In genomic region chr12:56020547-56020946, GRCm38 (mm10) we compare ENCODE assay signal across 24 mouse cellular contexts.
A peak's percentile ranks its signal among the peaks of the same experiment; 100 is the strongest.
DNase-seq lines count a peak whose midpoint lies in the region; ATAC-seq and TF ChIP-seq lines count a peak whose summit lies in the region.
"Had no signal": no experiment of that assay in that cellular context is flagged by ENCODE, and none has a peak within 500 bp of the region (broad histone marks: within the 10 kb centered on the region; RNA-seq: fewer than 3 reads in every experiment).

No protein-coding gene starts in this region.

- H3K79me2 ChIP-seq in CH12.LX (replicated peaks; ENCODE audit: control insufficient read depth, extremely low read depth, insufficient read depth, poor library complexity, severe bottlenecking), result no peaks in the 10 kb centered on the region

- no peak overlapping the region for H3K4me3 ChIP-seq in forebrain, embryonic 14.5 days (ENCODE audit: low read depth, low read length)
- H3K4me3 ChIP-seq in forebrain, embryonic 10.5 days, result no peak overlapping the region
- H3K4me3 ChIP-seq in CH12.LX (replicated peaks in 1 of 3; ENCODE audit: low read depth in 2 of 3, low read length in 2 of 3, poor library complexity in 1 of 3), result no peak overlapping the region
- no peak overlapping the region for H3K4me3 ChIP-seq in midbrain, embryonic 15.5 days
- H3K4me3 ChIP-seq: embryonic facial prominence, embryonic 10.5 days; embryonic facial prominence, embryonic 13.5 days; erythroblast, embryonic 14.5 days; forebrain, embryonic 15.5 days; gastrocnemius, adult 2 months; hindbrain, embryonic 12.5 days; hindbrain, embryonic 15.5 days had no signal

- no peak for TF ChIP-seq EP300 in CH12.LX (IDR thresholded peaks at IDR 0.05; ENCODE audit: low read length)

- no peak overlapping the region for H3K9ac ChIP-seq in forebrain, embryonic 14.5 days (ENCODE audit: low read length)
- no peak overlapping the region for H3K9ac ChIP-seq in CH12.LX (ENCODE audit: insufficient read depth, low read depth)
- H3K9ac ChIP-seq in midbrain, embryonic 15.5 days, result no peak overlapping the region
- H3K9ac ChIP-seq: embryonic facial prominence, embryonic 13.5 days; forebrain, embryonic 15.5 days; hindbrain, embryonic 12.5 days; hindbrain, embryonic 15.5 days had no signal

- in situ Hi-C loops in CH12.LX (cut with MboI; ENCODE audit: low pct_ligation_motif_present, low pct_unique_long_range_greater_than_20kb, low sequenced_read_pairs), result no loop called here

- peak; percentile 12; the same call in 1 of the 2 replicates for ATAC-seq in forebrain, embryonic 14.5 days
- peak; percentile 69; the same call in 1 of the 2 replicates for ATAC-seq in midbrain, embryonic 15.5 days (replicated peaks)
- no peak for ATAC-seq in megakaryocyte-erythroid progenitor cell, adult 5-6 weeks (replicated peaks; ENCODE audit: low FRiP score, low TSS enrichment, poor library complexity, severe bottlenecking)
- ATAC-seq: activated CD4-positive, CD25-positive, alpha-beta regulatory T cell, adult 4 months; CD4-positive, CD25-positive, alpha-beta regulatory T cell, adult 4 months; forebrain, embryonic 15.5 days had no signal

- H3K27me3 ChIP-seq in forebrain, embryonic 14.5 days (replicated peaks; ENCODE audit: control insufficient read depth, insufficient read depth, low read length), result 0 out of 2 replicates have a peak, but pooled peaks cover 3% of the 10 kb centered on the region
- peaks cover 22% of the 10 kb centered on the region; the same call in 1 of the 2 replicates for H3K27me3 ChIP-seq in forebrain, embryonic 10.5 days (ENCODE audit: poor library complexity, severe bottlenecking)
- H3K27me3 ChIP-seq in CH12.LX (replicated peaks), result no peaks in the 10 kb centered on the region
- no peaks in the 10 kb centered on the region for H3K27me3 ChIP-seq in midbrain, embryonic 15.5 days (replicated peaks)
- H3K27me3 ChIP-seq: embryonic facial prominence, embryonic 13.5 days; forebrain, embryonic 15.5 days; hindbrain, embryonic 12.5 days; hindbrain, embryonic 15.5 days had no signal

- peaks cover 2% of the 10 kb centered on the region; the same call in 1 of the 2 replicates for H3K4me1 ChIP-seq in forebrain, embryonic 14.5 days (ENCODE audit: control insufficient read depth, insufficient read depth, low read length)
- peaks cover 35% of the 10 kb centered on the region for H3K4me1 ChIP-seq in forebrain, embryonic 10.5 days
- peaks cover 0 to 4% of the 10 kb centered on the region in 2 experiments; a peak in 1 of 4 replicates for H3K4me1 ChIP-seq in CH12.LX (ENCODE audit: control insufficient read depth in 1 of 2, insufficient read depth in 2 of 2)
- H3K4me1 ChIP-seq in midbrain, embryonic 15.5 days, result peaks cover 10% of the 10 kb centered on the region; the same call in 1 of the 2 replicates
- H3K4me1 ChIP-seq: embryonic facial prominence, embryonic 13.5 days; forebrain, embryonic 15.5 days; hindbrain, embryonic 12.5 days; hindbrain, embryonic 15.5 days had no signal

- TF ChIP-seq RAD21 in CH12.LX (IDR thresholded peaks at IDR 0.05; ENCODE audit: low read depth, low read length), result no peak

- no peaks in the 10 kb centered on the region for H3K9me3 ChIP-seq in forebrain, embryonic 14.5 days (replicated peaks; ENCODE audit: control insufficient read depth, low read length)
- no peaks in the 10 kb centered on the region for H3K9me3 ChIP-seq in forebrain, embryonic 10.5 days
- no peaks in the 10 kb centered on the region for H3K9me3 ChIP-seq in CH12.LX (replicated peaks; ENCODE audit: low read length)
- no peaks in the 10 kb centered on the region for H3K9me3 ChIP-seq in midbrain, embryonic 15.5 days
- H3K9me3 ChIP-seq: embryonic facial prominence, embryonic 10.5 days; embryonic facial prominence, embryonic 13.5 days; forebrain, embryonic 15.5 days; hindbrain, embryonic 12.5 days; hindbrain, embryonic 15.5 days had no signal

- no peaks in the 10 kb centered on the region for H3K36me3 ChIP-seq in forebrain, embryonic 14.5 days (ENCODE audit: control insufficient read depth, insufficient read depth, low read length)
- no peaks in the 10 kb centered on the region for H3K36me3 ChIP-seq in forebrain, embryonic 10.5 days (replicated peaks)
- H3K36me3 ChIP-seq in CH12.LX (replicated peaks in 1 of 2; ENCODE audit: control insufficient read depth in 1 of 2, insufficient read depth in 1 of 2, low read length in 1 of 2), result no peaks in the 10 kb centered on the region
- H3K36me3 ChIP-seq in midbrain, embryonic 15.5 days (replicated peaks), result no peaks in the 10 kb centered on the region
- H3K36me3 ChIP-seq: embryonic facial prominence, embryonic 10.5 days; embryonic facial prominence, embryonic 13.5 days; forebrain, embryonic 15.5 days; hindbrain, embryonic 12.5 days; hindbrain, embryonic 15.5 days had no signal

- 4% methylated on average over 1 of the region's 1 CpGs for WGBS in forebrain, embryonic 14.5 days
- 10% methylated on average over 1 of the region's 1 CpGs for WGBS in forebrain, embryonic 10.5 days
- 0% methylated on average over 1 of the region's 1 CpGs for WGBS in midbrain, embryonic 15.5 days

- dilution Hi-C loops in CH12.LX (cut with MboI; ENCODE audit: extremely low pct_ligation_motif_present, extremely low pct_unique_long_range_greater_than_20kb, low sequenced_read_pairs), result no loop called here

- no peak for TF ChIP-seq CTCF in CH12.LX (conservative IDR thresholded peaks at IDR 0.05 in 1 of 2, IDR thresholded peaks at IDR 0.05 in 1 of 2; ENCODE audit: low read depth in 2 of 2, low read length in 2 of 2)
- no peak for TF ChIP-seq CTCF in brain, embryonic 14.5 days (IDR thresholded peaks at IDR 0.05; ENCODE audit: borderline replicate concordance, extremely low read depth, insufficient read depth, insufficient read length)

- DNase-seq in forebrain, embryonic 14.5 days (ENCODE audit: low spot score), result peak; percentile 31
- no peak for DNase-seq in forebrain, embryonic 10.5 days (ENCODE audit: extremely low spot score, low spot score)
- DNase-seq in CH12.LX (ENCODE audit: extremely low read depth), result no peak
- peak; percentile 78 for DNase-seq in brain, embryonic 14.5 days (ENCODE audit: low read depth)
- DNase-seq in ovary, postnatal 10 days (ENCODE audit: low spot score), result no peak
- DNase-seq: adrenal gland, adult 8-10 months; adrenal gland, postnatal 25 days; cerebellum, adult 18-20 months; cerebellum, adult 9-10 months; cerebellum, postnatal 14 days; gastrocnemius, adult 2 months; gastrocnemius, postnatal 14 days; heart, adult 11 months had no signal

- TF ChIP-seq POLR2A in CH12.LX (IDR thresholded peaks at IDR 0.05; ENCODE audit: low read depth, low read length), result no peak
- no peak for TF ChIP-seq POLR2A in brain, embryonic 14.5 days (IDR thresholded peaks at IDR 0.05; ENCODE audit: borderline replicate concordance, extremely low read depth, insufficient read depth, insufficient read length, poor library complexity, severe bottlenecking)

- no peak overlapping the region for H3K27ac ChIP-seq in forebrain, embryonic 14.5 days (ENCODE audit: low read depth, low read length)
- no peak overlapping the region for H3K27ac ChIP-seq in forebrain, embryonic 10.5 days
- no peak overlapping the region for H3K27ac ChIP-seq in CH12.LX (ENCODE audit: insufficient read depth, low read depth)
- H3K27ac ChIP-seq in midbrain, embryonic 15.5 days, result no peak overlapping the region
- H3K27ac ChIP-seq: embryonic facial prominence, embryonic 10.5 days; embryonic facial prominence, embryonic 13.5 days; forebrain, embryonic 15.5 days; gastrocnemius, adult 2 months; hindbrain, embryonic 12.5 days; hindbrain, embryonic 15.5 days had no signal

- H3K4me2 ChIP-seq in forebrain, embryonic 14.5 days (ENCODE audit: low read length), result no peak overlapping the region
- no peak overlapping the region for H3K4me2 ChIP-seq in CH12.LX (ENCODE audit: insufficient read depth, low read depth, poor library complexity, severe bottlenecking)
- no peak overlapping the region for H3K4me2 ChIP-seq in midbrain, embryonic 15.5 days
- H3K4me2 ChIP-seq: embryonic facial prominence, embryonic 13.5 days; forebrain, embryonic 15.5 days; heart, embryonic 11.5 days; hindbrain, embryonic 12.5 days; hindbrain, embryonic 15.5 days had no signal

TF ChIP-seq in CH12.LX, 34 proteins besides CTCF, POLR2A, EP300 and RAD21:
- no peak for TF ChIP-seq RCOR1 (conservative IDR thresholded peaks at IDR 0.05; ENCODE audit: low read depth, low read length)
- TF ChIP-seq ZNF384 (IDR thresholded peaks at IDR 0.05; ENCODE audit: low read depth, low read length), result peak; percentile 30; the same call in 1 of the 2 replicates
- no peak for TF ChIP-seq IRF4 (IDR thresholded peaks at IDR 0.05; ENCODE audit: low read depth, low read length)
- TF ChIP-seq BHLHE40 (IDR thresholded peaks at IDR 0.05; ENCODE audit: low read depth, low read length), result no peak
- TF ChIP-seq NRF1 (IDR thresholded peaks at IDR 0.05; ENCODE audit: low read depth, low read length), result no peak
- TF ChIP-seq HCFC1 (IDR thresholded peaks at IDR 0.05; ENCODE audit: low read depth, low read length), result no peak
TF ChIP-seq in CH12.LX: peak in this region for 1.

Comparison
In these comparisons a context has a peak if more than half of its experiments do, and no peak if none do; other contexts are left out.
1. DNase-seq: peak in forebrain, embryonic 14.5 days (single experiment) and brain, embryonic 14.5 days (single experiment); none in forebrain, embryonic 10.5 days (single experiment), CH12.LX (single experiment) and ovary, postnatal 10 days (single experiment).